Mouse (Mus musculus) bone marrow, adult 2 months (tissue): ENCODE measurements around the gene Arl6ip1.

Experiments
- CTCF ChIP-seq: fragments of 200-500 bp; IDR thresholded peaks from 2 replicates; pipeline ENCODE4 v1.5.1; 2011; ENCODE audit warnings: low read length, control low read depth; ENCODE audit not compliant: control insufficient read depth, insufficient read depth
- POLR2A ChIP-seq: fragments of 200-500 bp; IDR thresholded peaks from 2 replicates; pipeline ENCODE4 v1.6.1; 2011; ENCODE audit warnings: low read depth, mild to moderate bottlenecking, control low read depth, low read length, borderline replicate concordance; ENCODE audit not compliant: control insufficient read depth

- TF ChIP-seq CTCF (peak; percentile 43), POLR2A (no peak)
Measured at GRCm38 (mm10) chr7:118102231-118102630, 27.2 kb downstream of the Arl6ip1 start.
